Mouse (Mus musculus): ENCODE results near the gene Polr3g.

DNA sequence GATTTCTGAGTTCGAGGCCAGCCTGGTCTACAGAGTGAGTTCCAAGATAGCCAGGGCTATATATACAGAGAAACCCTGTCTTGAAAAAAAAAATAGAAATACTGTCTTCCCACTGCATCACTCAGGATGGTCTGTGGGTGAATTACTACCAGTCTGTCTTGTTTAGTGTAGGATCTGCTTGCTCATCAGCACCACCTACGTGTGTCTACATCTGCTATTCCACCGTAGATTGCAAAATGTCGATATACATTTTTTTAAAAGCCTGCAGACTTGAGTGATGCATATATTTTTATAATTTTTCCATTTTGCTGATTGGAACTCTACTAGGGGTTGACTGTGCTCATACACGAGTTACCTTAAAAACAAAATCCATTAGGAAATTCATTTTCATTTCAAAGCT is 4.5 kb downstream of the Polr3g start:
- no peak for TF ChIP-seq CTCF (conservative IDR thresholded peaks at IDR 0.05; ENCODE audit: insufficient read depth, insufficient read length, low read depth, low read length)
- no peak for TF ChIP-seq POLR2A (IDR thresholded peaks at IDR 0.05; ENCODE audit: low read depth, low read length)
